Mouse (Mus musculus): Measurements from ENCODE around the gene Kif17. TPM values are rescaled to one million over a fixed set of nuclear protein-coding genes. Genes with fewer than 3 reads are reported as not detected.

Gene Kif17
- 0.25 and 0.36 TPM in 2 replicates for polyA plus RNA-seq (2015; fragmentation: Nextera tagmentation; extraction: Ambion mirVana)

DNA sequence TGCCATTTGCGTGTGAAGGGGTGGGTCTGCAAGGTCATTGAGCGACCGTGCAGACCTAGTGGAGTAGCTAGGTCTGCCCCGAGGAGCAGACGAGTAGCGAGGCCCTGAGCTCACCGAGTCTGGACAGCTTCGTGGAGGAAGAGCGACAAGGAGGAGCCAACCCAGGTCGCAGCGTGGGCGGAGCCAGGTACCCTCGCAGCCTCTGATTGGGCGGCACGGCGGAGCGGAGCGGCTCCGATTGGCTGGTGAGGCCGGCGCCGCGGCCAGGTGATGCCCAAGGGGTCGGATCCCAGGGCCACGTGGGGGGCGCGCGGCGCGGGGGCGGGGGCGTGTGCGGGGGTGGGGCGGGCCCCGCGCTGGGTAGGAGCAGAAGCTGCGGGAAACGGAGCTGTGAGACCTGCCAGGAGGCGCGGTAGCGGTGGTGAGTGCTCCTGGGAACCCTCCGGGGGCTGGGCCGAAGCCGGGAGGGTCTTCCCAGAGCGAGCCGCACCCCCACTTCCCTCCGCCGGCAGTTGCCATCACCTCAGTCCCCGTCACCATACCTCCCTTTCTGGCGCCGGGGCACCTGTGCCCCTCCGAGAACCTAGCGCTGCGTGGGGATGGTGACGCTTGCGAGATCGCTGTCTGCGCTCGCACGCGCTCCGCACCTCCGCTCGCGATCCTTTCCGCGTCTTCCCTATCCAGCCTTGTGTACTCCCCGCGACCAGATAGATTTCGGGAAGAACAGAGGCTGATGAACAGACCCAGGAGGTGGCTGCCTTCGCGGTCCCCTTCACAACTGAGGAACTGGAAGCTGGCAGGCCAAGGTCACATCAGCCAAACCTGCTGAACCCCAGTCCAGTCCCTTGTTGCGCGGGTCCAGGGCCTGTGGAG is at the start of gene Kif17, which contains the start of gene Sh2d5:
Gene Kif17, plus strand, starts transcription at position 348 of the 873 bp plus-strand sequence.
Gene Sh2d5, plus strand, starts transcription at position 316 of the 873 bp plus-strand sequence.

DNA sequence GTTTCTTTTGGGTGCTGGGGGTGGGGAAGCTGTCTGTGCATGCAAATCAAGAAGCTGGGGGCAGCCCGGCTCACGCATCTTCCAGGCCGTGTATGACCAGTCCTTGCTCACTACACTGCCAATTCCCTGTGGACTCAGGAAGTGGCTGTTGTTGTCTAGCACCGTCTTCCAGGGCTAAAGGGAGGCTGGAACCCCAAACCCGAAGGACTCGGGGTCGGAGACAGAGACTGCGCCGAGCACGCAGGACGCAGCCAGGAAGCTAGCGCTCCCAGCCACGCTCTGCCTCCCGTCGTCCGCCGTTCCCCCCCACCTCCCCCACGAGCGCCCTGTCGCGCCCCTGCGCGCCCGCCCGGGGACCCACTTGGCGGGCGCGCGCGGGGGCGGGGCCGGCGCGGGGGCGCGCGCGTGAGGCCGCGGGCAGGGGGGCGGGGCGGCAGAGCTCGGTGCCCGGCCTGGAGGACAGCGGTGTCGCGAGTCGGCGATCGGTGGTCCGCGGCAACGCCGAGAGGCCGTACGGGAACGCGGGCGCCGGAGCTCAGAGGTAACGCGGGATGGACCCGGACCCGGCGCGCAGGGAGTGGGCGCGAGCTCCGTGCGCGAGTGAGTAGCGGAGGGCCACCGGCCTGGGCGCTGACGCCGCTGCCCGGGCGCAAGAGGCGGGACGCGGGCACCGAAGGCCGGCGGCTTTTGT is 33.9 kb upstream of the Kif17 start, which contains the start of gene Hp1bp3:
Gene Hp1bp3, plus strand, starts transcription at position 97 of the 691 bp plus-strand sequence.

DNA sequence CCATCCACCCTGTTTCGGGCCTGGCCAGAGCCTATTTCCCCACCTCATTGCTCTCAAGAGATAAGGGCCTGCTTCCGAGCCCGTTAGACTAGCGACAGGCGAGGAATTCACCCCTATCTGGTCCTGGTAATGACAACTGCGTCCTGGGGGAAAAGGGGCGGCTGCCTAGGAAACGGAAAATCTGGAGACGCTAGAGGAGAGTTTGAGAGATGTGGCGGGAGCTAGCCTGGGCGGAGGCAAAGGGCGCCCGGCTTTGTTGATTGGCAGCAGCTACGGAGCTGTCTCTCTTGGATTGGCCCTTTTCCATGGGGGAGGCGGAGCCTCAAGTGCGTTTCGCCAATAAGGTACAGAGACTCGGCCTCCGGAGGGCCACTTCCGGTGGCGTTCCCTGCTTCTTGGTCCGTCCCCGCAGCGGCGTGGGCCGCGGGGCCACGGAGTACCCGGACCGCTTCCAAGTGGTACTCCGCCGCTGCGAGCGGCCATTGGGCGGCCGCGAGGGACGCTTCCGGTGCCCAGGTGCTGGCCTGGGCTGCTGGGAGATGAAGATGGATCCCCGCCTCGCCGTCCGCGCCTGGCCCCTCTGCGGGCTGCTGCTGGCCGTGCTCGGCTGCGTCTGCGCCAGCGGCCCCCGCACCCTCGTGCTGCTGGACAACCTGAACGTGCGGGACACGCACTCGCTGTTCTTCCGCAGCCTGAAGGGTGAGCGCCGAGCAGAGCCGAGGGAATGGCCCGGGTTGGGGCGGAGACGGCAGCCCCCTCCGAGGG is 54.3 kb downstream of the Kif17 start, which contains the start of gene Ddost:
Gene Ddost, plus strand, starts transcription at position 391 of the 765 bp plus-strand sequence.

DNA sequence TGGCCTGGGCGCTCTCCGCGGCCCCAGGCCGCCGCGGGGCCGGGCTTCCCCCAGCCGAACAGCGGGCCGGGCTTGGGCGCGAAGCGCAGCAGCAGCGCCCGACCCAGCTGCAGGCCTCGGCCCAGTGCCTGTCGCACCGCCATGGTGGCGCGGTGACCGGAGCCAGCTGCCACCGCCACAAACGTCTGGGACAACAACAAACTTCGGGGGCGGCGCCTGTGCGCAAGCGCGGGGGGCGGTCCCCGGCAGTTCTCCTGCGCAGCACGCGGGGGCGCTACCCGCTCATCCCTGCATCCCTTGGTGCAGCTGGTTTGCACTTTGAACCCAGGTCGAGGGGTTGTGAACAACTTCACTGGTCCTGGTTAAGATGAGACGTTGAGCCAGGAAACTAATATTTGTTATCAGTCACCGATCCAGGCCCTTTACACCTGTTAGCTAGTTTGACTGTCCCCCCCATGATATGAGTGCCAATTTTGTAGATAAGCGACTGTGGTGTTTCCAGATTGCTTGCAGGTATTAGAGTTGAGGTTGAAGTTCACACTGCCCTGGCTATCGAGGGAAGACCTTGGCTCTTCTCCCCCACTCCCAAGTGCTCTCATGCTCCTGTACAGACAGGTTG is 76.0 kb downstream of the Kif17 start, which contains the start of gene Pink1:
Gene Pink1, minus strand, starts transcription at position 231 of the 619 bp plus-strand sequence.

Small RNAs within 50 kb of the gene (microRNA-seq; reads per million reads assigned to microRNA genes)
- gene Gm27646 = not detected
- gene Mir7019 = 0.93 reads per million

Other genes starting within 250 kb of the Kif17 start
- gene Hp1bp3, start 34.1 kb upstream of the Kif17 start, polyA plus RNA-seq (2015; fragmentation: Nextera tagmentation; extraction: Ambion mirVana) = 77.3 and 86.4 TPM in 2 replicates
- gene Sh2d5, start within 50 bp of the Kif17 start, polyA plus RNA-seq (2015; fragmentation: Nextera tagmentation; extraction: Ambion mirVana) = 0.05 and 0.37 TPM in 2 replicates
- gene Ddost, start 54.3 kb downstream of the Kif17 start, polyA plus RNA-seq (2015; fragmentation: Nextera tagmentation; extraction: Ambion mirVana) = 202 and 210 TPM in 2 replicates
- gene Pink1, start 75.9 kb downstream of the Kif17 start, polyA plus RNA-seq (2015; fragmentation: Nextera tagmentation; extraction: Ambion mirVana) = 50.9 and 66.7 TPM in 2 replicates
- 3.5 and 6.0 TPM in 2 replicates for gene Cda, start 117.6 kb downstream of the Kif17 start, polyA plus RNA-seq (2015; fragmentation: Nextera tagmentation; extraction: Ambion mirVana)
- not detected in 2 replicates for gene Fam43b, start 146.1 kb downstream of the Kif17 start, polyA plus RNA-seq (2015; fragmentation: Nextera tagmentation; extraction: Ambion mirVana)
- gene Mul1, start 184.2 kb downstream of the Kif17 start, polyA plus RNA-seq (2015; fragmentation: Nextera tagmentation; extraction: Ambion mirVana) = 11.5 and 13.2 TPM in 2 replicates
- 3.3 and 3.4 TPM in 2 replicates for gene Camk2n1, start 203.9 kb downstream of the Kif17 start, polyA plus RNA-seq (2015; fragmentation: Nextera tagmentation; extraction: Ambion mirVana)

Data from urinary bladder, postnatal 0 days (tissue).